Mouse (Mus musculus): ENCODE measurements at regions not wholly inside any gene's neighbourhood (a gene's known extent, or its start where the extent isn't known, plus 50 kb on each side); places are given as distances from the start of the nearest gene placed in this dataset.
"Not testable (repeated sequence)": the region's sequence is repeated elsewhere in the genome, so short reads cannot be mapped to it uniquely, and the experiment has no call there.

- WGBS, result 90% methylated on average over 2 of the region's 2 CpGs
- Histone ChIP-seq H3K27ac (replicated peaks) (no peak overlapping the region), H3K4me2 (no peak overlapping the region), H3K9me3 (no peaks in the 10 kb centered on the region), H3K9ac (no peak overlapping the region), H3K4me1 (no peaks in the 10 kb centered on the region), H3K36me3 (no peaks in the 10 kb centered on the region), H3K4me3 (no peak overlapping the region), H3K27me3 (replicated peaks) (no peaks in the 10 kb centered on the region)
- ATAC-seq (ENCODE audit: extremely low read depth, insufficient number of reproducible peaks, low FRiP score, low TSS enrichment), result no peak
Observed at GRCm38 (mm10) chr8:31628146-31628545, 1800.4 kb upstream of the 5930422O12Rik start.

GRCm38 (mm10) chr8:31638417-31638816 lies 1790.1 kb upstream of the 5930422O12Rik start:
- H3K4me3 ChIP-seq, result no peak overlapping the region
- 71% methylated on average over 3 of the region's 3 CpGs for WGBS
- no peak for ATAC-seq (ENCODE audit: extremely low read depth, insufficient number of reproducible peaks, low FRiP score, low TSS enrichment)
- no peak overlapping the region for H3K27ac ChIP-seq (replicated peaks)
- H3K9me3 ChIP-seq, result 0 out of 2 replicates have a peak, but pooled peaks cover 3% of the 10 kb centered on the region
- no peaks in the 10 kb centered on the region for H3K36me3 ChIP-seq
- no peaks in the 10 kb centered on the region for H3K27me3 ChIP-seq (replicated peaks)
- no peaks in the 10 kb centered on the region for H3K4me1 ChIP-seq
- H3K4me2 ChIP-seq, result no peak overlapping the region
- H3K9ac ChIP-seq, result no peak overlapping the region

- Histone ChIP-seq H3K9me3 (no peaks in the 10 kb centered on the region), H3K27ac (replicated peaks) (no peak overlapping the region), H3K4me3 (no peak overlapping the region), H3K36me3 (no peaks in the 10 kb centered on the region), H3K4me2 (no peak overlapping the region), H3K9ac (no peak overlapping the region), H3K4me1 (peaks cover 12% of the 10 kb centered on the region), H3K27me3 (replicated peaks) (no peaks in the 10 kb centered on the region)
- no peak for ATAC-seq (ENCODE audit: extremely low read depth, insufficient number of reproducible peaks, low FRiP score, low TSS enrichment)
Observed at GRCm38 (mm10) chr8:31663717-31664116, 1764.8 kb upstream of the 5930422O12Rik start.

- Histone ChIP-seq H3K4me3 (no peak overlapping the region), H3K9ac (no peak overlapping the region), H3K27me3 (replicated peaks) (no peaks in the 10 kb centered on the region), H3K4me2 (no peak overlapping the region), H3K4me1 (peaks cover 12% of the 10 kb centered on the region), H3K36me3 (no peaks in the 10 kb centered on the region), H3K27ac (replicated peaks) (no peak overlapping the region), H3K9me3 (no peaks in the 10 kb centered on the region)
- ATAC-seq (ENCODE audit: extremely low read depth, insufficient number of reproducible peaks, low FRiP score, low TSS enrichment), result no peak
- WGBS, result 71% methylated on average over 4 of the region's 4 CpGs
Observed at GRCm38 (mm10) chr8:31665485-31665884, 1763.0 kb upstream of the 5930422O12Rik start.

- no peak overlapping the region for H3K9ac ChIP-seq
- H3K27ac ChIP-seq (replicated peaks), result no peak overlapping the region
- ATAC-seq (ENCODE audit: extremely low read depth, insufficient number of reproducible peaks, low FRiP score, low TSS enrichment), result no peak
- no peaks in the 10 kb centered on the region for H3K4me1 ChIP-seq
- no peaks in the 10 kb centered on the region for H3K9me3 ChIP-seq
- 70% methylated on average over 2 of the region's 2 CpGs for WGBS
- H3K4me3 ChIP-seq, result no peak overlapping the region
- no peaks in the 10 kb centered on the region for H3K36me3 ChIP-seq
- H3K27me3 ChIP-seq (replicated peaks), result no peaks in the 10 kb centered on the region
- H3K4me2 ChIP-seq, result no peak overlapping the region
Observed at GRCm38 (mm10) chr8:31704168-31704567, 1724.3 kb upstream of the 5930422O12Rik start.

GRCm38 (mm10) chr8:31713321-31714076 lies 1715.0 kb upstream of the 5930422O12Rik start:
- no peak overlapping the region for H3K4me3 ChIP-seq

GRCm38 (mm10) chr8:31714077-31714458 lies 1714.4 kb upstream of the 5930422O12Rik start:
- no peak overlapping the region for H3K9ac ChIP-seq
- no peak for ATAC-seq (ENCODE audit: extremely low read depth, insufficient number of reproducible peaks, low FRiP score, low TSS enrichment)
- no peaks in the 10 kb centered on the region for H3K9me3 ChIP-seq
- H3K36me3 ChIP-seq, result no peaks in the 10 kb centered on the region
- whole genome bisulfite sequencing, result 62% methylated on average over 2 of the region's 2 CpGs
- H3K27me3 ChIP-seq (replicated peaks), result no peaks in the 10 kb centered on the region
- H3K27ac ChIP-seq (replicated peaks), result no peak overlapping the region
- H3K4me2 ChIP-seq, result no peak overlapping the region
- no peak overlapping the region for H3K4me3 ChIP-seq
- peaks cover 5% of the 10 kb centered on the region; the same call in 1 of the 2 replicates for H3K4me1 ChIP-seq

More at GRCm38 (mm10) chr8:31713321-31714076, 1715.0 kb upstream of the 5930422O12Rik start:
- ATAC-seq (ENCODE audit: extremely low read depth, insufficient number of reproducible peaks, low FRiP score, low TSS enrichment), result no peak
- Histone ChIP-seq H3K9me3 (no peaks in the 10 kb centered on the region), H3K36me3 (no peaks in the 10 kb centered on the region), H3K4me2 (no peak overlapping the region), H3K4me1 (peaks cover 5% of the 10 kb centered on the region; the same call in 1 of the 2 replicates), H3K27ac (replicated peaks) (no peak overlapping the region), H3K27me3 (replicated peaks) (no peaks in the 10 kb centered on the region), H3K9ac (no peak overlapping the region)
- WGBS, result 72% methylated on average over 15 of the region's 15 CpGs

GRCm38 (mm10) chr8:31720021-31720420 lies 1708.5 kb upstream of the 5930422O12Rik start:
- H3K36me3 ChIP-seq, result no peaks in the 10 kb centered on the region
- no peak overlapping the region for H3K27ac ChIP-seq (replicated peaks)
- no peak overlapping the region for H3K9ac ChIP-seq
- WGBS, result 18% methylated on average over 3 of the region's 3 CpGs
- no peak overlapping the region for H3K4me3 ChIP-seq
- no peaks in the 10 kb centered on the region for H3K27me3 ChIP-seq (replicated peaks)
- no peaks in the 10 kb centered on the region for H3K9me3 ChIP-seq
- H3K4me2 ChIP-seq, result no peak overlapping the region
- ATAC-seq (ENCODE audit: extremely low read depth, insufficient number of reproducible peaks, low FRiP score, low TSS enrichment), result no peak; the same call in 1 of the 2 replicates
- H3K4me1 ChIP-seq, result peaks cover 13% of the 10 kb centered on the region

GRCm38 (mm10) chr8:31720585-31720984 lies 1707.9 kb upstream of the 5930422O12Rik start:
- Histone ChIP-seq H3K9me3 (no peaks in the 10 kb centered on the region), H3K27ac (replicated peaks) (no peak overlapping the region)
- 35% methylated on average over 3 of the region's 3 CpGs for WGBS

GRCm38 (mm10) chr8:31725430-31725829 lies 1703.1 kb upstream of the 5930422O12Rik start:
- H3K9me3 ChIP-seq, result no peaks in the 10 kb centered on the region
- H3K4me3 ChIP-seq, result no peak overlapping the region
- H3K9ac ChIP-seq, result no peak overlapping the region
- WGBS, result 24% methylated on average over 3 of the region's 3 CpGs
- H3K27ac ChIP-seq (replicated peaks), result no peak overlapping the region
- H3K4me2 ChIP-seq, result no peak overlapping the region
- ATAC-seq (ENCODE audit: extremely low read depth, insufficient number of reproducible peaks, low FRiP score, low TSS enrichment), result no peak
- no peaks in the 10 kb centered on the region for H3K27me3 ChIP-seq (replicated peaks)
- H3K36me3 ChIP-seq, result no peaks in the 10 kb centered on the region
- H3K4me1 ChIP-seq, result peaks cover 8% of the 10 kb centered on the region

More at GRCm38 (mm10) chr8:31720585-31720984, 1707.9 kb upstream of the 5930422O12Rik start:
- H3K4me3 ChIP-seq, result no peak overlapping the region
- no peak overlapping the region for H3K4me2 ChIP-seq
- no peak for ATAC-seq (ENCODE audit: extremely low read depth, insufficient number of reproducible peaks, low FRiP score, low TSS enrichment)
- peaks cover 17% of the 10 kb centered on the region for H3K4me1 ChIP-seq
- H3K27me3 ChIP-seq (replicated peaks), result no peaks in the 10 kb centered on the region
- H3K9ac ChIP-seq, result no peak overlapping the region
- no peaks in the 10 kb centered on the region for H3K36me3 ChIP-seq

GRCm38 (mm10) chr8:31735610-31736009 lies 1692.9 kb upstream of the 5930422O12Rik start:
- Histone ChIP-seq H3K36me3 (no peaks in the 10 kb centered on the region), H3K4me2 (no peak overlapping the region), H3K4me1 (no peaks in the 10 kb centered on the region), H3K4me3 (no peak overlapping the region), H3K9me3 (no peaks in the 10 kb centered on the region), H3K27me3 (replicated peaks) (no peaks in the 10 kb centered on the region), H3K27ac (replicated peaks) (no peak overlapping the region), H3K9ac (no peak overlapping the region)
- no peak for ATAC-seq (ENCODE audit: extremely low read depth, insufficient number of reproducible peaks, low FRiP score, low TSS enrichment)
- WGBS, result 69% methylated on average over 2 of the region's 2 CpGs

- not testable (repeated sequence) for H3K4me2 ChIP-seq; H3K4me1 ChIP-seq; H3K27me3 ChIP-seq (replicated peaks); H3K4me3 ChIP-seq; H3K36me3 ChIP-seq; H3K9ac ChIP-seq; H3K9me3 ChIP-seq; ATAC-seq (ENCODE audit: extremely low read depth, insufficient number of reproducible peaks, low FRiP score, low TSS enrichment); H3K27ac ChIP-seq (replicated peaks)
- WGBS, result 56% methylated on average over 6 of the region's 6 CpGs
Observed at GRCm38 (mm10) chr8:31737314-31737713, 1691.2 kb upstream of the 5930422O12Rik start.
